ENCODE assay signal across 8 mouse cellular contexts in genomic region chr19:15985172-15985713, GRCm38 (mm10). TPM values are rescaled to one million over a fixed set of nuclear protein-coding genes. Genes with fewer than 3 reads are reported as not detected.
DNase-seq lines count a peak whose midpoint lies in the region; ATAC-seq and TF ChIP-seq lines count a peak whose summit lies in the region.

No protein-coding gene starts in this region.

- TF ChIP-seq CTCF in embryonic fibroblast, embryonic 13.5 days (IDR thresholded peaks at IDR 0.05; ENCODE audit: borderline replicate concordance, insufficient read depth, low read length), result no peak

- no peak for DNase-seq in lung, adult 18-20 months
- DNase-seq in limb, embryonic 10.5 days (ENCODE audit: low spot score), result no peak
- no peak for DNase-seq in c-Kit-positive CD71-positive TER-119-positive erythroid progenitor cells, embryonic 14.5 days (ENCODE audit: low spot score)
- no peak for DNase-seq in left cerebral cortex, postnatal 36 days (ENCODE audit: low spot score in 2 of 2)
- no peak for DNase-seq in thymus, postnatal 0 days (ENCODE audit: low spot score)

- no peaks in the 10 kb centered on the region for H3K27me3 ChIP-seq in lung, embryonic 16.5 days (ENCODE audit: control insufficient read depth, insufficient read depth, low read depth, low read length)
- H3K27me3 ChIP-seq in limb, embryonic 10.5 days (ENCODE audit: low read depth, poor library complexity, severe bottlenecking), result no peaks in the 10 kb centered on the region
- no peaks in the 10 kb centered on the region for H3K27me3 ChIP-seq in neural tube, embryonic 15.5 days (replicated peaks)

- no peak overlapping the region for H3K27ac ChIP-seq in lung, embryonic 16.5 days (ENCODE audit: low read length)
- no peak overlapping the region for H3K27ac ChIP-seq in embryonic fibroblast, embryonic 13.5 days (ENCODE audit: insufficient read depth, low read length)
- peak overlapping the region; percentile 98; the same call in 1 of the 2 replicates for H3K27ac ChIP-seq in limb, embryonic 10.5 days
- peak overlapping the region; percentile 92 for H3K27ac ChIP-seq in neural tube, embryonic 15.5 days (replicated peaks)

- H3K9ac ChIP-seq in lung, embryonic 16.5 days (ENCODE audit: low read length), result peak overlapping the region; percentile 92
- peak overlapping the region; percentile 80 for H3K9ac ChIP-seq in neural tube, embryonic 15.5 days (replicated peaks)

- H3K4me1 ChIP-seq in lung, embryonic 16.5 days (replicated peaks; ENCODE audit: control insufficient read depth, insufficient read depth, low read length), result peaks cover 4% of the 10 kb centered on the region
- H3K4me1 ChIP-seq in embryonic fibroblast, embryonic 13.5 days (ENCODE audit: control insufficient read depth, insufficient read depth, low read length), result no peaks in the 10 kb centered on the region; the same call in 1 of the 2 replicates
- peaks cover 19% of the 10 kb centered on the region; the same call in 1 of the 2 replicates for H3K4me1 ChIP-seq in limb, embryonic 10.5 days
- peaks cover 30% of the 10 kb centered on the region for H3K4me1 ChIP-seq in neural tube, embryonic 15.5 days

- TF ChIP-seq POLR2A in embryonic fibroblast, embryonic 13.5 days (IDR thresholded peaks at IDR 0.05; ENCODE audit: low read depth, low read length), result no peak

- H3K4me2 ChIP-seq in lung, embryonic 16.5 days (ENCODE audit: low read depth, low read length), result peak overlapping the region; percentile 88
- peak overlapping the region; percentile 63 for H3K4me2 ChIP-seq in neural tube, embryonic 15.5 days

- WGBS in lung, embryonic 16.5 days, result 24% methylated on average over 10 of the region's 10 CpGs
- WGBS in limb, embryonic 10.5 days, result 29% methylated on average over 10 of the region's 10 CpGs
- WGBS in neural tube, embryonic 15.5 days, result 30% methylated on average over 10 of the region's 10 CpGs

- no peaks in the 10 kb centered on the region for H3K36me3 ChIP-seq in lung, embryonic 16.5 days (ENCODE audit: control insufficient read depth, insufficient read depth, low read length)
- H3K36me3 ChIP-seq in limb, embryonic 10.5 days, result peaks cover 19% of the 10 kb centered on the region
- no peaks in the 10 kb centered on the region; the same call in 1 of the 2 replicates for H3K36me3 ChIP-seq in neural tube, embryonic 15.5 days

- peak overlapping the region; percentile 91 for H3K4me3 ChIP-seq in lung, embryonic 16.5 days (ENCODE audit: low read length)
- peak overlapping the region; percentile 71 for H3K4me3 ChIP-seq in embryonic fibroblast, embryonic 13.5 days (ENCODE audit: insufficient read depth, low read length)
- H3K4me3 ChIP-seq in limb, embryonic 10.5 days, result peak overlapping the region; percentile 85
- H3K4me3 ChIP-seq in neural tube, embryonic 15.5 days (replicated peaks), result peak overlapping the region; percentile 81

- no peak for ATAC-seq in lung, embryonic 16.5 days (ENCODE audit: low read depth)
- ATAC-seq in neural tube, embryonic 15.5 days (ENCODE audit: low FRiP score), result peak; percentile 9; the same call in 1 of the 2 replicates

- H3K9me3 ChIP-seq in lung, embryonic 16.5 days (ENCODE audit: control insufficient read depth, low read length), result no peaks in the 10 kb centered on the region
- no peaks in the 10 kb centered on the region for H3K9me3 ChIP-seq in limb, embryonic 10.5 days (replicated peaks)
- H3K9me3 ChIP-seq in neural tube, embryonic 15.5 days (replicated peaks), result no peaks in the 10 kb centered on the region

- intact Hi-C loops in left cerebral cortex, postnatal 36 days (cut with DNase I), result no loop called here

RNA-seq across cellular contexts. Expression of gene Cep78, which starts 0.5 kb away (rescaled TPM):
- 24.5 and 26.1 TPM in 2 replicates for polyA plus RNA-seq in lung, embryonic 16.5 days (2015; fragmentation: Nextera tagmentation; extraction: Ambion mirVana)
- 9.0 and 12.3 TPM in 2 replicates for polyA plus RNA-seq in embryonic fibroblast, embryonic 13.5 days (2011; ENCODE audit: insufficient read length, low read depth, missing spikeins)
- polyA plus RNA-seq in limb, embryonic 10.5 days (2016; fragmentation: Nextera tagmentation; extraction: Ambion mirVana), result 57.7 and 62.1 TPM in 2 replicates
- polyA plus RNA-seq in neural tube, embryonic 15.5 days (2015; fragmentation: Nextera tagmentation; extraction: Ambion mirVana), result 25.7 and 25.9 TPM in 2 replicates
- total RNA-seq in left cerebral cortex, postnatal 36 days (2021), result 10 to 100 TPM in 1 of 2 experiments, 1 to 10 TPM in 1; 8.4 to 10.4 TPM
- polyA plus RNA-seq in thymus, postnatal 0 days (2015; fragmentation: Nextera tagmentation; extraction: Ambion mirVana), result 15.4 and 15.8 TPM in 2 replicates

RNA-seq across cellular contexts. Expression of gene Psat1, which starts 38.1 kb away (rescaled TPM):
- 148 and 159 TPM in 2 replicates for polyA plus RNA-seq in lung, embryonic 16.5 days (2015; fragmentation: Nextera tagmentation; extraction: Ambion mirVana)
- polyA plus RNA-seq in embryonic fibroblast, embryonic 13.5 days (2011; ENCODE audit: insufficient read length, low read depth, missing spikeins), result 295 and 364 TPM in 2 replicates
- polyA plus RNA-seq in limb, embryonic 10.5 days (2016; fragmentation: Nextera tagmentation; extraction: Ambion mirVana), result 93.3 and 127 TPM in 2 replicates
- 61.6 and 79.9 TPM in 2 replicates for polyA plus RNA-seq in neural tube, embryonic 15.5 days (2015; fragmentation: Nextera tagmentation; extraction: Ambion mirVana)
- 100 to 1,000 TPM in 1 of 2 experiments, 10 to 100 TPM in 1; 96.4 to 119 TPM for total RNA-seq in left cerebral cortex, postnatal 36 days (2021)
- 119 and 138 TPM in 2 replicates for polyA plus RNA-seq in thymus, postnatal 0 days (2015; fragmentation: Nextera tagmentation; extraction: Ambion mirVana)

Comparison
In these comparisons a context has a peak if more than half of its experiments do, and no peak if none do; other contexts are left out.
1. H3K27ac ChIP-seq: peak in limb, embryonic 10.5 days (single experiment) and neural tube, embryonic 15.5 days (single experiment); none in lung, embryonic 16.5 days (single experiment) and embryonic fibroblast, embryonic 13.5 days (single experiment).
2. Peak in every context shown above with its lines, with median percentiles within 50 percentile points of each other: H3K4me3 ChIP-seq.